In genomic region chr15:97291291-97292050, GRCm38 (mm10) we compare ENCODE assay signal across 11 mouse cellular contexts. TPM values are rescaled to one million over a fixed set of nuclear protein-coding genes. Genes with fewer than 3 reads are reported as not detected.
DNase-seq lines count a peak whose midpoint lies in the region; ATAC-seq and TF ChIP-seq lines count a peak whose summit lies in the region.
"Had no signal": no experiment of that assay in that cellular context is flagged by ENCODE, and none has a peak within 500 bp of the region (broad histone marks: within the 10 kb centered on the region; RNA-seq: fewer than 3 reads in every experiment).

No protein-coding gene starts in this region.

- no peak overlapping the region for H3K4me2 ChIP-seq in stomach, postnatal 0 days (replicated peaks; ENCODE audit: low read depth)
- H3K4me2 ChIP-seq: hindbrain, embryonic 15.5 days had no signal

- no peaks in the 10 kb centered on the region for H3K4me1 ChIP-seq in stomach, postnatal 0 days (replicated peaks; ENCODE audit: control insufficient read depth, insufficient read depth)
- H3K4me1 ChIP-seq: hindbrain, embryonic 15.5 days had no signal

- H3K36me3 ChIP-seq in stomach, postnatal 0 days (ENCODE audit: control insufficient read depth, insufficient read depth, low read length) = no peaks in the 10 kb centered on the region
- H3K36me3 ChIP-seq: hindbrain, embryonic 15.5 days had no signal

- no peaks in the 10 kb centered on the region for H3K27me3 ChIP-seq in stomach, postnatal 0 days (ENCODE audit: control insufficient read depth, insufficient read depth, low read length)
- H3K27me3 ChIP-seq: hindbrain, embryonic 15.5 days had no signal

- no peak for TF ChIP-seq EP300 in stomach, postnatal 0 days (optimal IDR thresholded peaks at IDR 0.05)

- TF ChIP-seq CTCF in stomach, postnatal 0 days (IDR thresholded peaks at IDR 0.05; ENCODE audit: low read depth) = no peak

- H3K4me3 ChIP-seq in stomach, postnatal 0 days (ENCODE audit: low read depth, low read length) = no peak overlapping the region
- H3K4me3 ChIP-seq: hindbrain, embryonic 15.5 days had no signal

- H3K9me3 ChIP-seq in stomach, postnatal 0 days (ENCODE audit: control insufficient read depth, low read length) = no peaks in the 10 kb centered on the region
- H3K9me3 ChIP-seq: hindbrain, embryonic 15.5 days had no signal

- H3K27ac ChIP-seq in stomach, postnatal 0 days (replicated peaks) = no peak overlapping the region
- H3K27ac ChIP-seq: hindbrain, embryonic 15.5 days had no signal

- WGBS in stomach, postnatal 0 days = 72% methylated on average over 21 of the region's 21 CpGs

- 0 out of 2 replicates have a peak, but pooled peaks have one; percentile 21 for ATAC-seq in stomach, postnatal 0 days (ENCODE audit: low FRiP score, low TSS enrichment)
- ATAC-seq in erythroid progenitor cell, adult 5-6 weeks (replicated peaks; ENCODE audit: low FRiP score, poor library complexity, severe bottlenecking) = no peak

- DNase-seq in lung, postnatal 36 days = peak; percentile 15
- no peak for DNase-seq in lung, postnatal 4 days
- peak; percentile 46 for DNase-seq in forelimb bud, embryonic 11.5 days (ENCODE audit: low read depth, low spot score)
- DNase-seq in kidney, adult 9 months = peak; percentile 42
- no peak for DNase-seq in stomach, postnatal 0 days (ENCODE audit: low spot score)
- no peak for DNase-seq in layer of hippocampus, postnatal 14 days (ENCODE audit: low spot score in 2 of 2)
- DNase-seq in spleen, adult 18-20 months = no peak
- DNase-seq: cerebellum, adult 9-11 months had no signal

- H3K9ac ChIP-seq in stomach, postnatal 0 days (ENCODE audit: low read length) = no peak overlapping the region
- H3K9ac ChIP-seq: hindbrain, embryonic 15.5 days had no signal

RNA-seq across cellular contexts. Expression of gene Amigo2, which starts 44.4 kb away (rescaled TPM):
- polyA plus RNA-seq in stomach, postnatal 0 days (2015; fragmentation: Nextera tagmentation; extraction: Ambion mirVana) = 2.6 and 2.9 TPM in 2 replicates
- total RNA-seq in erythroid progenitor cell, adult 5-6 weeks (2015; ENCODE audit: low replicate concordance) = not detected in 2 replicates
- total RNA-seq in erythroid progenitor cell, adult 5-6 weeks (2017; ENCODE audit: low replicate concordance) = 0.39 and 0.45 TPM in 2 replicates
- 10 to 100 TPM; 21.1 to 26.2 TPM for total RNA-seq in layer of hippocampus, postnatal 14 days (2021)
- total RNA-seq: MEL had no signal

RNA-seq across cellular contexts. Expression of gene Pced1b, which starts 44.6 kb away (rescaled TPM):
- 1.6 and 1.8 TPM in 2 replicates for polyA plus RNA-seq in stomach, postnatal 0 days (2015; fragmentation: Nextera tagmentation; extraction: Ambion mirVana)
- 8.8 and 30.3 TPM in 2 replicates for total RNA-seq in erythroid progenitor cell, adult 5-6 weeks (2015; ENCODE audit: low replicate concordance)
- total RNA-seq in erythroid progenitor cell, adult 5-6 weeks (2017; ENCODE audit: low replicate concordance) = 2.7 and 7.1 TPM in 2 replicates
- total RNA-seq in layer of hippocampus, postnatal 14 days (2021) = 1 to 10 TPM; 7.7 to 8.1 TPM

Comparison
In these comparisons a context has a peak if more than half of its experiments do, and no peak if none do; other contexts are left out.
1. DNase-seq: peak in lung, postnatal 36 days (single experiment), forelimb bud, embryonic 11.5 days (single experiment) and kidney, adult 9 months (single experiment); none in lung, postnatal 4 days (0 of 2), stomach, postnatal 0 days (single experiment), layer of hippocampus, postnatal 14 days (0 of 2) and spleen, adult 18-20 months (0 of 2).
2. RNA of gene Amigo2, which starts 44.4 kb away (total RNA-seq): 21.1 to 26.2 TPM in layer of hippocampus, postnatal 14 days; 0.39 to 0.45 TPM in erythroid progenitor cell, adult 5-6 weeks; every median in the first group is over 10 times any median in the second.